Mouse (Mus musculus): ENCODE results near the gene Astl. TPM values are rescaled to one million over a fixed set of nuclear protein-coding genes. Genes with fewer than 3 reads are reported as not detected.

Astl gene
- polyA plus RNA-seq, 2 experiments = not detected

DNA sequence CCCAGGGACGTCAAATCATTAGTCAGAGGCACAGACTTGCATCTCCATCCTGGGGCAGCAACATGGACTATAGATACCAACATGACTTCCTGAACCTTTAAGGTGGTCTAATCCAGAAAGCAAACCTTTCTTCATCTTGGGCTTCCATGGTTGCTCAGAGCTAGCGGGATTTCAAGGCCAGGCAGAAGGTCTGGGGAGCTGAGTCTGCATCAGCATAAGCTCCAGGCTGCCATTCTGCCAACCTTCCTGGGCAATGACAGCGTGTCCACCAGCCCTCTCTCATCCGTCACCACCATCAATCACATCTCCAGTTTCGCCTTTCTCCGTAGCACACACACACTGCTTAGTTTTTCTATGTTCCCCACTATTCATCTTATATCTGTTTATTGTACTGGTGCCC is 823 bp downstream of the Astl start:
- Histone ChIP-seq H3K4me3 (ENCODE audit: insufficient read depth in 1 of 2, low read depth in 2 of 2, low read length in 2 of 2) (no peak overlapping the region), H3K27me3 (ENCODE audit: control insufficient read depth, insufficient read depth, low read length) (peaks cover 11% of the 10 kb centered on the region), H3K4me1 (replicated peaks; ENCODE audit: control insufficient read depth in 2 of 2, insufficient read depth in 2 of 2, low read length in 1 of 2) (peaks cover 0 to 10% of the 10 kb centered on the region in 2 experiments; a peak in 3 of 4 replicates), H3K9me3 (ENCODE audit: control insufficient read depth, low read length) (no peaks in the 10 kb centered on the region), H3K27ac (no peak overlapping the region), H3K4me2 (ENCODE audit: low read depth) (no peak overlapping the region), H3K36me3 (replicated peaks; ENCODE audit: control insufficient read depth, insufficient read depth, low read depth) (no peaks in the 10 kb centered on the region), H3K9ac (replicated peaks) (no peak overlapping the region)
- ATAC-seq (ENCODE audit: insufficient read depth) (no peak), DNase-seq (ENCODE audit: low read depth in 3 of 3, low spot score in 3 of 3) (no peak)
- 61% methylated on average over 6 of the region's 6 CpGs for WGBS (ENCODE audit: insufficient replicate concordance)
- TF ChIP-seq EP300 (IDR thresholded peaks at IDR 0.05; ENCODE audit: low read depth) = no peak
- no peak for TF ChIP-seq CTCF (IDR thresholded peaks at IDR 0.05; ENCODE audit: low read depth)

DNA sequence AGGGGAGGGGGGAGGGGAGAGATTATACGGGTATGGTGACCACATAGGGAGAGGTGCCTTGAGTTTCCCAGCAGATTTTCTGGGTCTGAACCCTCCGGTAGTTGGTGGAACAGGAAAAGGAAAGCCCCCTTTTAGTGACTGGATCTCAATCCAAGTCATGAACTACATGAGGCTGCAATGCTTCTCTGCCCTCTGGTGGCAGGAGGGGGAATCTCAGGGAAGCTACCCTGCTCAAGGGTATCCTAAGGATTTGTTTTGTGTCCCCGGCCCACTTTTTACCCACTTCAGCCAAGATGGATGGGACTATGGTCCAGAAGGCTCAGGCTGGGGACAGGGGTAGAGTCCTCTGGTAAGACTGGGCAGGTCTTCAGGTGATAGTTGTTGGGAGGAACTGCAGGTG is 2.7 kb downstream of the Astl start:
- no peak overlapping the region for H3K27ac ChIP-seq
- WGBS (ENCODE audit: insufficient replicate concordance) = 2% methylated on average over 3 of the region's 3 CpGs
- no peak overlapping the region for H3K4me3 ChIP-seq (ENCODE audit: insufficient read depth in 1 of 2, low read depth in 2 of 2, low read length in 2 of 2)
- H3K4me1 ChIP-seq (replicated peaks; ENCODE audit: control insufficient read depth in 2 of 2, insufficient read depth in 2 of 2, low read length in 1 of 2) = peaks cover 0 to 8% of the 10 kb centered on the region in 2 experiments; a peak in 3 of 4 replicates
- H3K36me3 ChIP-seq (replicated peaks; ENCODE audit: control insufficient read depth, insufficient read depth, low read depth) = no peaks in the 10 kb centered on the region
- TF ChIP-seq CTCF (IDR thresholded peaks at IDR 0.05; ENCODE audit: low read depth) (peak; percentile 88), EP300 (IDR thresholded peaks at IDR 0.05; ENCODE audit: low read depth) (no peak)
- peaks cover 10% of the 10 kb centered on the region for H3K27me3 ChIP-seq (ENCODE audit: control insufficient read depth, insufficient read depth, low read length)
- H3K4me2 ChIP-seq (ENCODE audit: low read depth) = no peak overlapping the region
- ATAC-seq (ENCODE audit: insufficient read depth) = no peak
- DNase-seq (ENCODE audit: low read depth in 3 of 3, low spot score in 3 of 3) = no peak
- no peak overlapping the region for H3K9ac ChIP-seq (replicated peaks)
- H3K9me3 ChIP-seq (ENCODE audit: control insufficient read depth, low read length) = no peaks in the 10 kb centered on the region

GRCm38 (mm10) chr2:127346334-127346733 is 7.9 kb downstream of the Astl start:
- Histone ChIP-seq H3K27me3 (ENCODE audit: control insufficient read depth, insufficient read depth, low read length) (no peaks in the 10 kb centered on the region), H3K9ac (replicated peaks) (no peak overlapping the region), H3K4me3 (ENCODE audit: insufficient read depth in 1 of 2, low read depth in 2 of 2, low read length in 2 of 2) (no peak overlapping the region), H3K27ac (no peak overlapping the region), H3K4me2 (ENCODE audit: low read depth) (no peak overlapping the region), H3K4me1 (replicated peaks; ENCODE audit: control insufficient read depth in 2 of 2, insufficient read depth in 2 of 2, low read length in 1 of 2) (no peaks in the 10 kb centered on the region), H3K36me3 (replicated peaks; ENCODE audit: control insufficient read depth, insufficient read depth, low read depth) (no peaks in the 10 kb centered on the region), H3K9me3 (ENCODE audit: control insufficient read depth, low read length) (no peaks in the 10 kb centered on the region)
- ATAC-seq (ENCODE audit: insufficient read depth) (no peak), DNase-seq (ENCODE audit: low read depth in 3 of 3, low spot score in 3 of 3) (no peak)
- TF ChIP-seq EP300 (IDR thresholded peaks at IDR 0.05; ENCODE audit: low read depth) = no peak
- TF ChIP-seq CTCF (IDR thresholded peaks at IDR 0.05; ENCODE audit: low read depth) = peak; percentile 61
- 26% methylated on average over 1 of the region's 1 CpGs for WGBS (ENCODE audit: insufficient replicate concordance)

GRCm38 (mm10) chr2:127347147-127347985 is 8.9 kb downstream of the Astl start:
- H3K36me3 ChIP-seq (replicated peaks; ENCODE audit: control insufficient read depth, insufficient read depth, low read depth) = no peaks in the 10 kb centered on the region
- H3K4me1 ChIP-seq (replicated peaks; ENCODE audit: control insufficient read depth in 2 of 2, insufficient read depth in 2 of 2, low read length in 1 of 2) = no peaks in the 10 kb centered on the region
- WGBS (ENCODE audit: insufficient replicate concordance) = 60% methylated on average over 13 of the region's 13 CpGs
- DNase-seq (ENCODE audit: low read depth in 3 of 3, low spot score in 3 of 3) (no peak), ATAC-seq (ENCODE audit: insufficient read depth) (no peak)
- H3K27ac ChIP-seq = no peak overlapping the region
- TF ChIP-seq EP300 (IDR thresholded peaks at IDR 0.05; ENCODE audit: low read depth) = no peak
- no peak for TF ChIP-seq CTCF (IDR thresholded peaks at IDR 0.05; ENCODE audit: low read depth)
- no peak overlapping the region for H3K4me3 ChIP-seq (ENCODE audit: insufficient read depth in 1 of 2, low read depth in 2 of 2, low read length in 2 of 2)
- no peak overlapping the region for H3K9ac ChIP-seq (replicated peaks)
- no peaks in the 10 kb centered on the region for H3K9me3 ChIP-seq (ENCODE audit: control insufficient read depth, low read length)
- no peak overlapping the region for H3K4me2 ChIP-seq (ENCODE audit: low read depth)
- H3K27me3 ChIP-seq (ENCODE audit: control insufficient read depth, insufficient read depth, low read length) = no peaks in the 10 kb centered on the region

DNA sequence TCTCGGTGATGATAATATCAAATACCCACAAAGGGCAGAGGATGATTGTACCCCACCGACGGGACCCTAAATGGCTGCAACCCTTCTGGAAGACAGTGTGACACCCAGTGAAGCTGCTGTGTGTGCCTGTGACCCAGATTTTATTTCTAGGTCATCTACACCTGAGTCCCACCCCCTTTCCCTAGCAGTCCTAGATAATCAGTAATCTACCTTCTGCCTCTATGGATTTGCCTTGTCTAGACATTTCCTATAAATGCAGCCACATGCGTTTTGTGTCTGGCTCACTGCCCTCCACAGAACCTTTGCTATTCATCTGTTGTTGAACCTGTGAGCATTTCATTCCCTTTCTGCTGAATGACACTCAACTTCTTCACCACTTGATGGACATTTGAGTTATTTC is 15.4 kb downstream of the Astl start:
- Histone ChIP-seq H3K27me3 (ENCODE audit: control insufficient read depth, insufficient read depth, low read length) (no peaks in the 10 kb centered on the region), H3K4me1 (replicated peaks; ENCODE audit: control insufficient read depth in 2 of 2, insufficient read depth in 2 of 2, low read length in 1 of 2) (no peaks in the 10 kb centered on the region), H3K36me3 (replicated peaks; ENCODE audit: control insufficient read depth, insufficient read depth, low read depth) (no peaks in the 10 kb centered on the region), H3K9me3 (ENCODE audit: control insufficient read depth, low read length) (no peaks in the 10 kb centered on the region), H3K9ac (replicated peaks) (no peak overlapping the region), H3K4me3 (ENCODE audit: insufficient read depth in 1 of 2, low read depth in 2 of 2, low read length in 2 of 2) (no peak overlapping the region), H3K27ac (no peak overlapping the region), H3K4me2 (ENCODE audit: low read depth) (no peak overlapping the region)
- ATAC-seq (ENCODE audit: insufficient read depth) = no peak
- TF ChIP-seq EP300 (IDR thresholded peaks at IDR 0.05; ENCODE audit: low read depth) = no peak
- TF ChIP-seq CTCF (IDR thresholded peaks at IDR 0.05; ENCODE audit: low read depth) = no peak
- no peak for DNase-seq (ENCODE audit: low read depth in 3 of 3, low spot score in 3 of 3)
- WGBS (ENCODE audit: insufficient replicate concordance) = 73% methylated on average over 4 of the region's 4 CpGs
